Mouse (Mus musculus): Measurements from ENCODE around the gene Minos1.

The Minos1 gene

GRCm38 (mm10) chr4:139057291-139057690 lies 73.6 kb downstream of the Minos1 start:
- no peak for DNase-seq

- DNase-seq: no peak
These were observed 75.2 kb downstream of the Minos1 start for GRCm38 (mm10) chr4:139055744-139056143.

- DNase-seq: no peak
These were observed 75.6 kb downstream of the Minos1 start for GRCm38 (mm10) chr4:139055336-139055735.

- DNase-seq: no peak
These were observed 76.5 kb downstream of the Minos1 start for GRCm38 (mm10) chr4:139054300-139054923.

- DNase-seq: no peak
These were observed 77.5 kb downstream of the Minos1 start for GRCm38 (mm10) chr4:139053391-139053790.

GRCm38 (mm10) chr4:139052796-139053195 lies 78.1 kb downstream of the Minos1 start:
- no peak for DNase-seq
